7 mouse cellular contexts compared by ENCODE assay signal in genomic region chr10:117148361-117149003, GRCm38 (mm10). TPM values are rescaled to one million over a fixed set of nuclear protein-coding genes. Genes with fewer than 3 reads are reported as not detected.
DNase-seq lines count a peak whose midpoint lies in the region; ATAC-seq and TF ChIP-seq lines count a peak whose summit lies in the region.

Gene Frs2 (minus strand): TSS chr10:117148534.

- under 1% methylated on average over 57 of the region's 57 CpGs for WGBS in intestine, postnatal 0 days
- under 1% methylated on average over 51 of the region's 57 CpGs for WGBS in midbrain, embryonic 12.5 days
- WGBS in small intestine, adult 2 months: under 1% methylated on average over 57 of the region's 57 CpGs

- no peaks in the 10 kb centered on the region for H3K9me3 ChIP-seq in intestine, postnatal 0 days (ENCODE audit: control insufficient read depth)
- no peaks in the 10 kb centered on the region for H3K9me3 ChIP-seq in midbrain, embryonic 12.5 days

- DNase-seq in adrenal gland, adult 8-10 months: peak; percentile 94
- DNase-seq in embryo, embryonic 9.5 days (ENCODE audit: extremely low spot score): peak; percentile 97
- no peak for DNase-seq in gonadal fat pad, adult 2 months (ENCODE audit: low read depth)
- DNase-seq in left cerebral cortex, postnatal 4 days: peak; percentile 96

- peak; percentile 86 for TF ChIP-seq POLR2A in small intestine, adult 2 months (IDR thresholded peaks at IDR 0.05; ENCODE audit: low read depth, low read length)

- ATAC-seq in intestine, postnatal 0 days: peak; percentile 92
- peak; percentile 99 for ATAC-seq in midbrain, embryonic 12.5 days (ENCODE audit: low FRiP score, low read depth)

- H3K4me1 ChIP-seq in intestine, postnatal 0 days (replicated peaks; ENCODE audit: control insufficient read depth, insufficient read depth, low read length): peaks cover 7% of the 10 kb centered on the region; the same call in 1 of the 2 replicates
- H3K4me1 ChIP-seq in midbrain, embryonic 12.5 days: peaks cover 36% of the 10 kb centered on the region
- H3K4me1 ChIP-seq in small intestine, adult 2 months (ENCODE audit: control insufficient read depth, insufficient read depth, insufficient read length, low read length): peaks cover 20% of the 10 kb centered on the region

- H3K27me3 ChIP-seq in intestine, postnatal 0 days (replicated peaks; ENCODE audit: control insufficient read depth, insufficient read depth, low read length): no peaks in the 10 kb centered on the region
- H3K27me3 ChIP-seq in midbrain, embryonic 12.5 days: peaks cover 14% of the 10 kb centered on the region
- no peaks in the 10 kb centered on the region for H3K27me3 ChIP-seq in small intestine, adult 2 months (ENCODE audit: control insufficient read depth, insufficient read depth, low read length)

- H3K36me3 ChIP-seq in intestine, postnatal 0 days (ENCODE audit: control insufficient read depth, insufficient read depth): no peaks in the 10 kb centered on the region
- H3K36me3 ChIP-seq in midbrain, embryonic 12.5 days: no peaks in the 10 kb centered on the region
- H3K36me3 ChIP-seq in small intestine, adult 2 months (ENCODE audit: control insufficient read depth, insufficient read depth, low read length): no peaks in the 10 kb centered on the region

- peak within 1 kb of the TSS; percentile 93 for H3K27ac ChIP-seq in intestine, postnatal 0 days (ENCODE audit: low read depth, low read length)
- H3K27ac ChIP-seq in midbrain, embryonic 12.5 days (replicated peaks): peak within 1 kb of the TSS; percentile 93
- H3K27ac ChIP-seq in small intestine, adult 2 months (ENCODE audit: insufficient read depth, low read depth, low read length): 0 out of 2 replicates have a peak within 1 kb of the TSS, but pooled peaks have one; percentile 14

- intact Hi-C loops in left cerebral cortex, postnatal 4 days (cut with DNase I): no loop called here

- peak within 1 kb of the TSS; percentile 83 for H3K4me2 ChIP-seq in intestine, postnatal 0 days (replicated peaks; ENCODE audit: low read depth)
- H3K4me2 ChIP-seq in midbrain, embryonic 12.5 days (replicated peaks): peak within 1 kb of the TSS; percentile 79

- TF ChIP-seq CTCF in intestine, postnatal 0 days (IDR thresholded peaks at IDR 0.05; ENCODE audit: low read depth): no peak
- no peak for TF ChIP-seq CTCF in small intestine, adult 2 months (IDR thresholded peaks at IDR 0.05; ENCODE audit: extremely low read depth, insufficient read length, insufficient replicate concordance, low read depth, low read length)

- peak within 1 kb of the TSS; percentile 95 for H3K4me3 ChIP-seq in intestine, postnatal 0 days (ENCODE audit: low read depth, low read length)
- H3K4me3 ChIP-seq in midbrain, embryonic 12.5 days: peak within 1 kb of the TSS; percentile 99
- H3K4me3 ChIP-seq in small intestine, adult 2 months (ENCODE audit: low read depth, low read length): peak within 1 kb of the TSS; percentile 78

- peak within 1 kb of the TSS; percentile 99 for H3K9ac ChIP-seq in intestine, postnatal 0 days (ENCODE audit: low read depth, low read length)
- peak within 1 kb of the TSS; percentile 97 for H3K9ac ChIP-seq in midbrain, embryonic 12.5 days (replicated peaks)

RNA-seq across cellular contexts. Expression of gene Frs2, which starts in this region (rescaled TPM):
- total RNA-seq in adrenal gland, adult 8-10 months (2022): 10 to 100 TPM; 26.8 to 34.1 (median 29.6) TPM
- 16.0 and 18.6 TPM in 2 replicates for polyA plus RNA-seq in gonadal fat pad, adult 2 months (2012; rRNA removed)
- polyA plus RNA-seq in intestine, postnatal 0 days (2015; fragmentation: Nextera tagmentation; extraction: Ambion mirVana): 17.9 and 18.5 TPM in 2 replicates
- total RNA-seq in left cerebral cortex, postnatal 4 days (2021): 10 to 100 TPM; 30.6 to 32.0 TPM
- 23.2 and 25.7 TPM in 2 replicates for polyA plus RNA-seq in midbrain, embryonic 12.5 days (2016; fragmentation: Nextera tagmentation; extraction: Ambion mirVana)
- 2.4 and 4.4 TPM in 2 replicates for polyA plus RNA-seq in small intestine, adult 2 months (2012; rRNA removed)

Comparison
In these comparisons a context has a peak if more than half of its experiments do, and no peak if none do; other contexts are left out.
1. H3K27ac ChIP-seq: peak in every context shown above with its lines; median percentile 93 in intestine, postnatal 0 days; 93 in midbrain, embryonic 12.5 days; 14 in small intestine, adult 2 months.